Mouse (Mus musculus): ENCODE results near the gene Mpped2. TPM values are rescaled to one million over a fixed set of nuclear protein-coding genes. Genes with fewer than 3 reads are reported as not detected.

Gene Mpped2
- total and polyA plus RNA-seq, 2 experiments from 2014 or later = 39.1 to 80.0 TPM

DNA sequence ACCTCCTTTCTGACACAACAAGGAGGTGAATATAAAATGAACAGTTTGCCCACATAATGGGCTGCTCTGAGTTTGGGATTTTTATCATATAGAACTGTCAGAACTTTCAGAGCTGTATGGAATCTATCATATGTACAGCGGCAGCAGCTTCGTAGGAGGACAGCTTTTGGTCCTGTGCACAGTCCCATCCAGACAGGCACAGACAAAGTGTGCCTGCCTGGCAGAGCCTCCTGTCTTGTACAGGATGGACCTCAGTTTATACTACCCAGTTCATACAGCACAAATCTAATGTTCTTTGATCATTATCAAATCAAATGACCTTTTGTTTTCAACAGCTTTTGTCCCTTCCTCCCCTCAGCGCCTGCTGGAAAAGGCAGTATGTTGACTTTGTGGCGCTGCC is 136.4 kb downstream of the Mpped2 start:
- 64% methylated on average over 4 of the region's 4 CpGs for WGBS
- no peaks in the 10 kb centered on the region for H3K4me1 ChIP-seq (ENCODE audit: insufficient read depth, low read length)
- no peak for DNase-seq (ENCODE audit: low spot score)
- H3K4me2 ChIP-seq (ENCODE audit: low read depth, low read length) = no peak overlapping the region
- no peaks in the 10 kb centered on the region for H3K9me3 ChIP-seq (ENCODE audit: low read length)
- no peaks in the 10 kb centered on the region for H3K27me3 ChIP-seq (ENCODE audit: insufficient read depth, low read length)
- no peak overlapping the region for H3K4me3 ChIP-seq (ENCODE audit: low read length)
- H3K36me3 ChIP-seq (ENCODE audit: insufficient read depth, low read length) = no peaks in the 10 kb centered on the region
- ATAC-seq = 0 out of 2 replicates have a peak, but pooled peaks have one; percentile 24
- no peak overlapping the region for H3K27ac ChIP-seq
- no peak overlapping the region for H3K9ac ChIP-seq (replicated peaks; ENCODE audit: low read length)
- no peak for TF ChIP-seq CTCF (IDR thresholded peaks at IDR 0.05; ENCODE audit: low read depth)

- WGBS = 67% methylated on average over 2 of the region's 2 CpGs
- Histone ChIP-seq H3K36me3 (ENCODE audit: insufficient read depth, low read length) (no peaks in the 10 kb centered on the region), H3K9ac (replicated peaks; ENCODE audit: low read length) (no peak overlapping the region), H3K9me3 (ENCODE audit: low read length) (no peaks in the 10 kb centered on the region), H3K27me3 (ENCODE audit: insufficient read depth, low read length) (no peaks in the 10 kb centered on the region), H3K27ac (no peak overlapping the region), H3K4me2 (ENCODE audit: low read depth, low read length) (no peak overlapping the region), H3K4me1 (ENCODE audit: insufficient read depth, low read length) (no peaks in the 10 kb centered on the region), H3K4me3 (ENCODE audit: low read length) (no peak overlapping the region)
- ATAC-seq = no peak
- no peak for DNase-seq (ENCODE audit: low spot score)
- no peak for TF ChIP-seq CTCF (IDR thresholded peaks at IDR 0.05; ENCODE audit: low read depth)
These were observed 139.5 kb downstream of the Mpped2 start for GRCm38 (mm10) chr2:106832577-106832976.

DNA sequence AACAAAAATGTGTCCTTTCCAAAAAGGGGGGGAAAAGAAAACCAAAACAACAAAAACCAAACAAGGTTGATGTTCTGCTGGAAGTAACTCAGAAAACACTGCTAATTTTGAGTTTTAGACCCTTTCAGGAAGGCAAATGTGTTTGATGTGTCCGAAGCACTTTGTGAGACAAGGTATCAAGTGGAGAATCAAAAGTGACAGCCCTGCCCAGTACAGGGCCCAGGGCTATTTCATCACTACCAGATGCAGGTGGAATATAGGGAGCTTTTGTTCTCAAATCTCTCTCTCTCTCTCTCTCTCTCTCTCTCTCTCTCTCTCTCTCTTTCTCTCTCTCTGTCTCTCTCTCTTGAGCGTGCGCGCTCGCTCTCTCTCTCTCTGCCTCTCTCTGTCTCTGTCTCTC is 140.1 kb downstream of the Mpped2 start:
- no peak for TF ChIP-seq CTCF (IDR thresholded peaks at IDR 0.05; ENCODE audit: low read depth)
- Histone ChIP-seq H3K9me3 (ENCODE audit: low read length) (no peaks in the 10 kb centered on the region), H3K4me2 (ENCODE audit: low read depth, low read length) (no peak overlapping the region), H3K9ac (replicated peaks; ENCODE audit: low read length) (no peak overlapping the region), H3K27ac (no peak overlapping the region), H3K4me3 (ENCODE audit: low read length) (no peak overlapping the region), H3K36me3 (ENCODE audit: insufficient read depth, low read length) (no peaks in the 10 kb centered on the region), H3K27me3 (ENCODE audit: insufficient read depth, low read length) (no peaks in the 10 kb centered on the region), H3K4me1 (ENCODE audit: insufficient read depth, low read length) (no peaks in the 10 kb centered on the region)
- ATAC-seq (no peak), DNase-seq (ENCODE audit: low spot score) (no peak)
- 87% methylated on average over 5 of the region's 5 CpGs for WGBS

GRCm38 (mm10) chr2:106835321-106835720 is 142.3 kb downstream of the Mpped2 start:
- WGBS = 46% methylated on average over 8 of the region's 8 CpGs
- ATAC-seq (no peak), DNase-seq (ENCODE audit: low spot score) (no peak)
- no peaks in the 10 kb centered on the region for H3K27me3 ChIP-seq (ENCODE audit: insufficient read depth, low read length)
- no peak overlapping the region for H3K27ac ChIP-seq
- no peaks in the 10 kb centered on the region for H3K36me3 ChIP-seq (ENCODE audit: insufficient read depth, low read length)
- H3K4me2 ChIP-seq (ENCODE audit: low read depth, low read length) = no peak overlapping the region
- no peak for TF ChIP-seq CTCF (IDR thresholded peaks at IDR 0.05; ENCODE audit: low read depth)
- H3K9ac ChIP-seq (replicated peaks; ENCODE audit: low read length) = no peak overlapping the region
- no peak overlapping the region for H3K4me3 ChIP-seq (ENCODE audit: low read length)
- no peaks in the 10 kb centered on the region for H3K9me3 ChIP-seq (ENCODE audit: low read length)
- H3K4me1 ChIP-seq (ENCODE audit: insufficient read depth, low read length) = no peaks in the 10 kb centered on the region

GRCm38 (mm10) chr2:106837241-106837640 is 144.2 kb downstream of the Mpped2 start:
- Histone ChIP-seq H3K9ac (replicated peaks; ENCODE audit: low read length) (no peak overlapping the region), H3K4me1 (ENCODE audit: insufficient read depth, low read length) (no peaks in the 10 kb centered on the region), H3K36me3 (ENCODE audit: insufficient read depth, low read length) (no peaks in the 10 kb centered on the region), H3K27ac (no peak overlapping the region), H3K4me2 (ENCODE audit: low read depth, low read length) (no peak overlapping the region), H3K27me3 (ENCODE audit: insufficient read depth, low read length) (no peaks in the 10 kb centered on the region), H3K4me3 (ENCODE audit: low read length) (no peak overlapping the region), H3K9me3 (ENCODE audit: low read length) (no peaks in the 10 kb centered on the region)
- 85% methylated on average over 4 of the region's 4 CpGs for WGBS
- no peak for DNase-seq (ENCODE audit: low spot score)
- ATAC-seq = no peak
- no peak for TF ChIP-seq CTCF (IDR thresholded peaks at IDR 0.05; ENCODE audit: low read depth)

DNA sequence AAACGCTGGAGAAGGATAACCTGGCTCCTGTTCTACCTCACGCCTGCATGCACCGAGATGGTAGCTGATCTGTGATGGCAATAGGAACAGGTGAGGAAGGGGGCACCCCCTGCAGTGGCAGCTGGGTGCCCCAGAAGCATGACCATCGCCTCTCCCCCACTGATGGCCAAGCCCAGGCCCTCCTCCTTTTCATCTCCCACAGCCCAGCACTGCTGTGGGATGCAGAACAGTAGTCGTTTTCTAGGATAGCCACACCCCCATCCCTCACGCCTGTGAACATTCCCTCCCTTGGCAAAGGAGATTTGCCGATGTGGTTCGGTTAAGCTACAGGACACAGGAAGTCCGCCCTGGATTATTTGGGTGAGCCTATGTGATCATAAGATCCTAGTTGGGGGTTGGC is 151.1 kb downstream of the Mpped2 start:
- 76% methylated on average over 9 of the region's 9 CpGs for WGBS
- DNase-seq (ENCODE audit: low spot score) (no peak), ATAC-seq (no peak)
- no peak overlapping the region for H3K4me3 ChIP-seq (ENCODE audit: low read length)
- no peaks in the 10 kb centered on the region for H3K9me3 ChIP-seq (ENCODE audit: low read length)
- no peak overlapping the region for H3K9ac ChIP-seq (replicated peaks; ENCODE audit: low read length)
- no peak overlapping the region for H3K27ac ChIP-seq
- no peaks in the 10 kb centered on the region for H3K36me3 ChIP-seq (ENCODE audit: insufficient read depth, low read length)
- H3K27me3 ChIP-seq (ENCODE audit: insufficient read depth, low read length) = no peaks in the 10 kb centered on the region
- peaks cover 3% of the 10 kb centered on the region; the same call in 1 of the 2 replicates for H3K4me1 ChIP-seq (ENCODE audit: insufficient read depth, low read length)
- H3K4me2 ChIP-seq (ENCODE audit: low read depth, low read length) = no peak overlapping the region
- TF ChIP-seq CTCF (IDR thresholded peaks at IDR 0.05; ENCODE audit: low read depth) = no peak

DNA sequence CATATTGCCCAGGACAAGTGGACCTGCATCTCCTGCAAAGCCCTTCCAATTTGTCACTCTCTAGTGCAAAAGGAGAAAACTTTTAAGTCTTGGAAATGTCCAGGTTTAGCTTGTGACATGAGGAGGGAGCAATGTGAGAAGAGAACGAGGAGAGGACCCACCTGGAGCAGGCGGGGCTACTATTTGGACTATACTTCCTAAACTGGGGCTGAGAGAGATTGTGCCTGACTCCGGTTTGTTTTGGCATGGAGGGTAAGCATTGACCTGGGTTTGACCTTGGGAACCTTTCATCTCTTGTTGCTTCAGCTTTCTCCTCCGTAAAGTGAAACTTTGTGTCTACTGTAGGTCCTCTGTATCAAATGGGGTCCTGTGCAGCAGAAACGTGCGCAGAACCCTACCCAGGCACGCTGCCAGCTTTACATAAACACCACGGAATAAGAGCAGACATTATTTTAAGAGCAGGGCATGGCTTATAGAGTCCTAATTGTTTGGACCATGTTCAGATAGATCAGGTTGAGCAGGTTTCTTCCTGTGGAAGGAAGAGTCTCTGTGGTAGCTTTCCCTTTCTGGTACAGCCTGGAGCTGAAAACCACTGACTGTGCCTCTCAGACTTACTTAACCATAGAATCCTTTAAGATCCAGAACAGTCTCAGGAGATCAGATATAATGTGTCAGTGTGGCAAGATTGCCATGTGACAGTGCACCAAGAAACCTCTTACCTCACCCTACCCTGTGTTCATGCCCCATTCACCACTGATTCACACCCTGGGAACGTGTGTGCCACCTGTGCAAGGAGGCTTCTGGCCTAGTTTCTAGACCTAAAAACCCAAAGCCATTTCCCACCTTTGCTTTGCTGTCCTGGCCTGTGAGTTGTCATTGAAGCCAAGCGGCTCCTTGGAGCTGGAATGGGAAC is 152.0 kb downstream of the Mpped2 start:
- H3K4me2 ChIP-seq (ENCODE audit: low read depth, low read length) = no peak overlapping the region
- no peaks in the 10 kb centered on the region for H3K36me3 ChIP-seq (ENCODE audit: insufficient read depth, low read length)
- no peak overlapping the region for H3K9ac ChIP-seq (replicated peaks; ENCODE audit: low read length)
- H3K27me3 ChIP-seq (ENCODE audit: insufficient read depth, low read length) = no peaks in the 10 kb centered on the region
- no peak for TF ChIP-seq CTCF (IDR thresholded peaks at IDR 0.05; ENCODE audit: low read depth)
- H3K4me1 ChIP-seq (ENCODE audit: insufficient read depth, low read length) = peaks cover 3% of the 10 kb centered on the region; the same call in 1 of the 2 replicates
- ATAC-seq (no peak), DNase-seq (ENCODE audit: low spot score) (no peak)
- no peaks in the 10 kb centered on the region for H3K9me3 ChIP-seq (ENCODE audit: low read length)
- WGBS = 72% methylated on average over 10 of the region's 10 CpGs
- no peak overlapping the region for H3K27ac ChIP-seq
- H3K4me3 ChIP-seq (ENCODE audit: low read length) = no peak overlapping the region

Data from hindbrain, postnatal 0 days (tissue).